Mouse (Mus musculus) midbrain, embryonic 14.5 days (tissue): Measurements from ENCODE around the gene Mtx1. TPM values are rescaled to one million over a fixed set of nuclear protein-coding genes. Genes with fewer than 3 reads are reported as not detected.

ENCODE experiments used
- ATAC-seq: fragments of 200-750 bp; cut with Nextera tagmentation; 2 replicates; pipeline ENCODE4 v1.8.0; 2017; ENCODE audit warnings: moderate number of reproducible peaks, moderate library complexity; ENCODE audit not compliant: low FRiP score, low TSS enrichment
- DNase-seq: peaks from one replicate; pipeline ENCODE4 v3.0.0-alpha.2; 2015
- H3K27ac ChIP-seq: fragments of 300-500 bp; sonication (generic); replicated peaks from 2 replicates; pipeline ENCODE4 v1.5.1; 2014; ENCODE audit warnings: mild to moderate bottlenecking, low read depth, low read length, moderate library complexity
- H3K27me3 ChIP-seq: fragments of 300-500 bp; sonication (generic); 2 replicates; pipeline ENCODE4 v1.6.1; 2014; ENCODE audit warnings: low read length, control low read depth, mixed read lengths; ENCODE audit not compliant: control insufficient read depth, insufficient read depth
- H3K36me3 ChIP-seq: fragments of 300-500 bp; sonication (generic); 2 replicates; pipeline ENCODE4 v1.6.1; 2014; ENCODE audit warnings: low read length, control low read depth; ENCODE audit not compliant: control insufficient read depth, insufficient read depth
- H3K4me1 ChIP-seq: fragments of 300-500 bp; sonication (generic); 2 replicates; pipeline ENCODE4 v1.6.1; 2014; ENCODE audit warnings: mild to moderate bottlenecking, antibody characterized with exemption, low read length, control low read depth; ENCODE audit not compliant: control insufficient read depth, insufficient read depth
- H3K4me2 ChIP-seq: fragments of 300-500 bp; sonication (generic); 2 replicates; pipeline ENCODE4 v1.6.1; 2014; ENCODE audit warnings: mild to moderate bottlenecking, low read length, moderate library complexity
- H3K4me3 ChIP-seq: fragments of 300-500 bp; sonication (generic); replicated peaks from 2 replicates; pipeline ENCODE4 v1.5.1; 2014; ENCODE audit warnings: low read depth, low read length
- H3K9ac ChIP-seq: fragments of 300-500 bp; sonication (generic); replicated peaks from 2 replicates; pipeline ENCODE4 v1.6.1; 2014; ENCODE audit warnings: mild to moderate bottlenecking, low read length, moderate library complexity
- H3K9me3 ChIP-seq: fragments of 300-500 bp; sonication (generic); 2 replicates; pipeline ENCODE4 v1.6.1; 2016; ENCODE audit warnings: low read length, control low read depth, mixed read lengths; ENCODE audit not compliant: control insufficient read depth
- WGBS: fragments of 180-500 bp; shearing (Covaris S2); extraction: QIAGEN DNeasy Blood & Tissue Kit; methylation state at CpG from one replicate; pipeline ENCODE4 v1.1.7; 2014; 5-methylcytosine and 5-hydroxymethylcytosine counted together
- polyA plus RNA-seq: library from polyadenylated mRNA; unstranded; fragments of >200 nt; fragmentation: Nextera tagmentation; extraction: Ambion mirVana; gene quantifications from 2 replicates; pipeline ENCODE4 v1.2.1, GENCODE M21; 2014

Mtx1 gene
- polyA plus RNA-seq, 1 experiment from 2014 or later, result 144 TPM

DNA sequence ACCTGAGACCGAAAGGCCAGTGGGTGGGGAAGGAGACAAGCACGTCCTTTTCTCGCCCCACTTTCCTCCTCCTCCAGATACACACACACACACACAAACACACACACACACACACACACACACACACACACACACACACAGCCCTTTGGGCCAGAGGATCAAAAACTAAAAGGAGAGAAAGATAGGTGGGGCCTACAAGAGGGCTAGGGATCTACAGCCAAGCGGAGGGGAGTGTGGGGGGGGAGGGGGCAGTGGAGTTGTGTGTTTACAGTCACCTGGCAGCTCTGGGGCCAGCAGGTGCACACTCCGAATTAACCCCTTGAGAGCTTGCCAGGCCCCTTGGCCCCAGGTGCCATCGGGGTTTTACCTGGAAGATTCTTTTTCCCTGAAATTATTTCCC is 5.7 kb upstream of the Mtx1 start:
- DNase-seq (no peak), ATAC-seq (no peak)
- Histone ChIP-seq H3K36me3 (peaks cover 51% of the 10 kb centered on the region), H3K4me3 (no peak overlapping the region), H3K27ac (no peak overlapping the region), H3K9ac (no peak overlapping the region), H3K9me3 (no peaks in the 10 kb centered on the region), H3K4me2 (no peak overlapping the region), H3K27me3 (no peaks in the 10 kb centered on the region), H3K4me1 (peaks cover 3% of the 10 kb centered on the region; the same call in 1 of the 2 replicates)
- WGBS, result 72% methylated on average over 6 of the region's 6 CpGs

DNA sequence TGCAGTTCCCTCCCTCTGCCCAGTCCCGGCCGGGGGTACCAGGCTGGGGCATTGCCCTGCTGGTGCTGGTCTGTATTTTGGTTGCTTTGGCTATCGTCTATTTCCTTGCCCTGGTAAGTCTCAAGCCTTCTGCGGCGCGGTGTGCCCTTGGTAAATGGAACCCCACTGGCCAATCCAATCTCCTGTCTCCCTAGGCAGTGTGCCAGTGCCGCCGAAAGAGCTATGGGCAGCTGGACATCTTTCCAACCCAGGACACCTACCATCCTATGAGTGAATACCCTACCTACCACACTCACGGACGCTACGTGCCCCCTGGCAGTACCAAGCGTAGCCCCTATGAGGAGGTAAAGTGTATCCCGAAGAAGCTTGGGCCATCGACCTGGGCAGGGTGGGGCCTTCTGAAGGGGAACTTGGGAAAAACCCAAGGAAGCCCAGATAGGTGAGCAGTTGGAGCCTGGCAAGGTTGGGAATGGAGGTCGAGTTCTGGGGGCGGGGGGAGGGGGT is 4.9 kb upstream of the Mtx1 start:
- H3K27me3 ChIP-seq, result no peaks in the 10 kb centered on the region
- peaks cover 11% of the 10 kb centered on the region for H3K4me1 ChIP-seq
- 75% methylated on average over 16 of the region's 16 CpGs for WGBS
- peaks cover 43% of the 10 kb centered on the region for H3K36me3 ChIP-seq
- ATAC-seq, result no peak
- DNase-seq, result no peak
- no peak overlapping the region for H3K9ac ChIP-seq
- no peak overlapping the region for H3K4me3 ChIP-seq
- H3K27ac ChIP-seq, result no peak overlapping the region
- H3K4me2 ChIP-seq, result no peak overlapping the region
- H3K9me3 ChIP-seq, result no peaks in the 10 kb centered on the region

DNA sequence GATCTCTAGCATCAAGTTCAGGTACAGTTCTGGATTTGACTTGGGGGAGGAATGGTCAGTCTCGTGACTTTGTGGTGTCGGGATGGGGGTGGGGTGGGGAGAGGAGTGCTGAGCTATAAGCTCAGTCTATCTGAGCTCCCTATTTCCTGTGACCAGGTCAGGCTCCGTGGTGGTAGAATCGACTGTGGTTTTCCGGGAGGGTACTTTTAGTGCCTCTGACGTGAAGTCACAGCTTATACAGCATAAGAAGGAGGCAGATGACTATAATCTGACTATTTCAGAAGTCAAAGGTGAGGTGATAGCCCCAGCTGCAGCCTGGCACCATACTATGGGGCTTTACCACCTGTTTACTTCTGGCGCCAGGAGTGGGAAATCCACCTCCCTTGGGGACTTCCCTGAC is 4.5 kb upstream of the Mtx1 start:
- peaks cover 16% of the 10 kb centered on the region for H3K4me1 ChIP-seq
- H3K36me3 ChIP-seq, result peaks cover 39% of the 10 kb centered on the region
- no peaks in the 10 kb centered on the region for H3K27me3 ChIP-seq
- no peaks in the 10 kb centered on the region for H3K9me3 ChIP-seq
- WGBS, result 84% methylated on average over 7 of the region's 7 CpGs
- H3K4me3 ChIP-seq, result no peak overlapping the region
- no peak overlapping the region for H3K4me2 ChIP-seq
- no peak overlapping the region for H3K9ac ChIP-seq
- ATAC-seq, result no peak
- no peak overlapping the region for H3K27ac ChIP-seq
- no peak for DNase-seq

DNA sequence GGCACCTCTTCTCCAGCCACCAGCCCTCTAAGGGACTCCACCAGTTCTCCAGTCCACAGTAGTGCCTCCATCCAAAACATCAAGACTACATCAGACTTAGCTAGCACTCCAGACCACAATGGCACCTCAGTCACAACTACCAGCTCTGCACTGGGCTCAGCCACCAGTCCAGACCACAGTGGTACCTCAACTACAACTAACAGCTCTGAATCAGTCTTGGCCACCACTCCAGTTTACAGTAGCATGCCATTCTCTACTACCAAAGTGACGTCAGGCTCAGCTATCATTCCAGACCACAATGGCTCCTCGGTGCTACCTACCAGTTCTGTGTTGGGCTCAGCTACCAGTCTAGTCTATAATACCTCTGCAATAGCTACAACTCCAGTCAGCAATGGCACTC is 3.7 kb upstream of the Mtx1 start:
- Histone ChIP-seq H3K27me3 (no peaks in the 10 kb centered on the region), H3K4me1 (peaks cover 24% of the 10 kb centered on the region), H3K9ac (no peak overlapping the region), H3K4me3 (no peak overlapping the region), H3K27ac (no peak overlapping the region), H3K4me2 (no peak overlapping the region), H3K36me3 (peaks cover 31% of the 10 kb centered on the region), H3K9me3 (no peaks in the 10 kb centered on the region)
- DNase-seq (no peak), ATAC-seq (no peak)
- 89% methylated on average over 2 of the region's 2 CpGs for WGBS

DNA sequence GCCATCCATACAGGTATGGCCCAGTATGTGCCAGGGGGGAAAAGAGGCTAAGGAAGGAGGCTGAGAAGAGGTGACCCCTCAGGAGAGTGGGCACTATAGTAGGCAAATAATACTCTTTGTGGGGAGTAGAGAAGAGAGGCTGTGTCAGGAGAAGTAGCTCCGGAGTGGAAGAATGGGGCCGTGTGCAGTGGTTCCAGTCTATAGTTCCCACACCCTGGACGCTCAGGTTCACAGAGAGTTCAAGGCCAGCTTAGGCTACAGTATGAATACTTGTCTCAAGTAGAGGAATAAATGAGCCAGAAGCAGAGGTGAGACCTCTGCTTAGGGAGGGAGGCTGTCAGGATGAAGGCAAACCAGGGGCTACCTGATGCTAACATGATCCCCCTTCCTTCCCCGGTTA is 2.4 kb upstream of the Mtx1 start:
- Histone ChIP-seq H3K4me2 (no peak overlapping the region), H3K9ac (no peak overlapping the region), H3K27ac (no peak overlapping the region), H3K9me3 (no peaks in the 10 kb centered on the region), H3K4me1 (peaks cover 37% of the 10 kb centered on the region), H3K4me3 (no peak overlapping the region), H3K27me3 (no peaks in the 10 kb centered on the region), H3K36me3 (peaks cover 18% of the 10 kb centered on the region)
- no peak for ATAC-seq
- WGBS, result 72% methylated on average over 4 of the region's 4 CpGs
- no peak for DNase-seq

DNA sequence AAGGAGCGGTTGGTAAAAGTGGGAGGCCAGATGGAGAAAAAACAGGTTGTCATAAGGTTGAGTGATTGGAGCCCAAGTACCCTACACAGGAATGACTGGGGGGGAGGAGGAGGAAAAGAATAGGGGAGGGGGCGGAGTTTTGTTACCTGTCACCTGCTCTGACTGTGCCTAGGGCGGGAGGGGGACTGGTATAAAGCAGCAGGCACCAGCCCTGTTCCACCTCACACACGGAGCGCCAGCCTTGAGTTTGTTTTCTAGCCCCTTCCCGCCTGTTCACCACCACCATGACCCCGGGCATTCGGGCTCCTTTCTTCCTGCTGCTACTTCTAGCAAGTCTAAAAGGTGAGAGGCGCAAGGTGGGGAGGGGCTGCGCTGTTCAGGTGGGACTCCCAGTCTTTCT is 1.9 kb upstream of the Mtx1 start, which contains the start of gene Muc1:
Muc1 (plus strand) TSS at position 222 of the 400 bp plus-strand sequence.
- H3K9me3 ChIP-seq, result no peaks in the 10 kb centered on the region
- peaks cover 41% of the 10 kb centered on the region for H3K4me1 ChIP-seq
- ATAC-seq (no peak), DNase-seq (no peak)
- H3K27me3 ChIP-seq, result no peaks in the 10 kb centered on the region
- peak within 1 kb of the TSS; percentile 66 for H3K4me2 ChIP-seq
- H3K27ac ChIP-seq, result peak within 1 kb of the TSS; percentile 93
- no peak within 1 kb of the TSS; the same call in 1 of the 2 replicates for H3K9ac ChIP-seq
- H3K4me3 ChIP-seq, result peak within 1 kb of the TSS; percentile 47
- peaks cover 17% of the 10 kb centered on the region for H3K36me3 ChIP-seq
- WGBS, result 36% methylated on average over 10 of the region's 10 CpGs

DNA sequence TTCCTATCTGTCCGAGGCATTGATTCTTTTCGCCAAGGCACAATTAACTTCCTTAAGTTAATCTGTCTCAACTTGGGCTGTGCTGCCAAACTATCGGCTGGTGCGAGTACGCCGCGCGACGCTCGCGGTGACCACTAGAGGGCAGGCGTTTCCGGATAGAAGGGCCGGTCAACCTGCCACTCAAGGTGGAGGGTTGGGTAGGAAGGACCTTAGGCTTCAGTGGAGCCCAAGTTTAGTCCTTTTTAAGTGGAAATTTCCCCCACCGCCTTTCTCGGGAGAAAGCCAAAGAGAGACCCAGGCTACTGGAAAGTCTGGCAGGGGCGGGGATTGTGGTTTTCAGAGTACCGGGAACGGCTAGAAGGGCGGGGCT is 1.3 kb upstream of the Mtx1 start:
- peak; percentile 93 for DNase-seq

DNA sequence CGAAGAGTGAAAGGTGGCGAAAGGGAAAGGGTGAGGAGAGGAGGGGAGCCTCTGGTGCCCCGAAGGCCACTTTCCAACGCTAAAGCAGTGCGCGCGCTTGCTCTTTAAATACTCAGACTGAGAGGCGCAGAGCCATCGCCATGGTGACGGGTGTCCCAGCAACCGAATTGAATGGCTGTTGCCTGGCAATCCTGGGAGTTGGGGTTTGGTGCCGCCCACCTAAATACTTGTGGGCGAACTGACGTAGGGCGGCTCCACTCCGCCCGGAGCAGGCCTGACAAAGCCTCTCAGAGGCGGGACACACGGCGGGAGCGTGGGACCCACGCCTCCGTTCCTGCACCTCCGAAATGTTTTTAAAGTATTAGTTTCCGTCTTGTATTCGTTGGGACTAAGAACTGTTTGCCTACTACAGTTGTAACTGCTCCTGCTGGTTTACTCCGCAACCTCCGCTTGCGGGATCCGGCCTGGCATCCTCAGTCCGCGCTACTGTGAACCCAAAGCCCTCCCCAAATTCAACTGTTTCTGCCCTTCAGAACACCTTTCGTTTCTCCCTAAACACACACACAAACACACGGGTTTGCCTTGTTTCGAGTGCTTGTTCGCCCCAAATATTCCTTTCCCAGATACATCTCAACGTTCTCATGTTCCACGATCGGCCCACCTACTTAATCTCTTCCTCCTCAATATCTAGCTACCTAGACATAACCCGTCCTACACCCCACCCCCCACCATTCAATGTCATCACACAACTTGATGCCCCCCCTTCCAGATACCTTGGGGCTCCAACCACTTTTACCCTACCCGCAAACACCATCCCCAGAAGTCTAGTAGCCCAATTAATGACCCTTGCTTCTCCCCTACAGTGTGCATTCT is 655 bp upstream of the Mtx1 start:
- H3K4me2 ChIP-seq, result peak overlapping the region; percentile 66
- H3K9ac ChIP-seq, result peak overlapping the region; percentile 69
- no peaks in the 10 kb centered on the region for H3K27me3 ChIP-seq
- 1% methylated on average over 41 of the region's 41 CpGs for WGBS
- H3K27ac ChIP-seq, result peak overlapping the region; percentile 93
- H3K36me3 ChIP-seq, result peaks cover 8% of the 10 kb centered on the region
- H3K4me3 ChIP-seq, result peak overlapping the region; percentile 47
- ATAC-seq, result peak; percentile 80
- peak; percentile 96 for DNase-seq
- H3K9me3 ChIP-seq, result no peaks in the 10 kb centered on the region
- peaks cover 44% of the 10 kb centered on the region for H3K4me1 ChIP-seq

More for the DNA sequence above, 1.3 kb upstream of the Mtx1 start:
- H3K4me3 ChIP-seq, result peak overlapping the region; percentile 47
- no peak overlapping the region for H3K9ac ChIP-seq
- under 1% methylated on average over 20 of the region's 20 CpGs for WGBS
- H3K4me2 ChIP-seq, result peak overlapping the region; percentile 66
- H3K4me1 ChIP-seq, result peaks cover 44% of the 10 kb centered on the region
- H3K9me3 ChIP-seq, result no peaks in the 10 kb centered on the region
- H3K27me3 ChIP-seq, result no peaks in the 10 kb centered on the region
- peaks cover 14% of the 10 kb centered on the region for H3K36me3 ChIP-seq
- H3K27ac ChIP-seq, result peak overlapping the region; percentile 93; the same call in 1 of the 2 replicates
- peak; percentile 31; the same call in 1 of the 2 replicates for ATAC-seq

DNA sequence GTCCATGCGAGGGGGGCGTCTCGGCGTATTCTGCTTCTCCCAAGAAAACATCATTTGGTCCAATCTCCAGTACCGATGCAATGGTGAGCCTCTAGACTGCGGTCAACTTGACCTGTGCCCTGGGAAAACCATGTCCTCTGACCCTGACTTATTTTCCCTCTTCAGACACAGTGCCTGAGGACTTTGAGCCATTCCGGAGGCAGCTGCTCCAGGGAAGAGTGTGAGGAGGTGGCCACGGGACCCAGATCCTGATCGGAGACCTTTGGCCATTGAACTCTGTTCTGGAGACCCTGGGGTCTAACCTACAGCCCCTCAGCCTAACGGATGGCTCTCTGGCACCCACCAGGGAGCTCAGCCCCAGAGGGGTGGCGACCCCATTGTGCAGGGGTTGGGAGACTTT is 527 bp downstream of the Mtx1 start:
- no peak for ATAC-seq
- no peaks in the 10 kb centered on the region for H3K9me3 ChIP-seq
- WGBS, result 4% methylated on average over 11 of the region's 11 CpGs
- no peaks in the 10 kb centered on the region for H3K27me3 ChIP-seq
- H3K4me1 ChIP-seq, result peaks cover 44% of the 10 kb centered on the region
- peak overlapping the region; percentile 47 for H3K4me3 ChIP-seq
- peak overlapping the region; percentile 66 for H3K4me2 ChIP-seq
- H3K9ac ChIP-seq, result peak overlapping the region; percentile 69
- H3K27ac ChIP-seq, result peak overlapping the region; percentile 93
- H3K36me3 ChIP-seq, result peaks cover 11% of the 10 kb centered on the region
- DNase-seq, result no peak
